Mouse (Mus musculus): ENCODE measurements around the gene Tmem151a.
A peak's percentile ranks its signal among the peaks of the same experiment; 100 is the strongest.
"Not testable (repeated sequence)": the region's sequence is repeated elsewhere in the genome, so short reads cannot be mapped to it uniquely, and the experiment has no call there.

Gene Tmem151a

DNA sequence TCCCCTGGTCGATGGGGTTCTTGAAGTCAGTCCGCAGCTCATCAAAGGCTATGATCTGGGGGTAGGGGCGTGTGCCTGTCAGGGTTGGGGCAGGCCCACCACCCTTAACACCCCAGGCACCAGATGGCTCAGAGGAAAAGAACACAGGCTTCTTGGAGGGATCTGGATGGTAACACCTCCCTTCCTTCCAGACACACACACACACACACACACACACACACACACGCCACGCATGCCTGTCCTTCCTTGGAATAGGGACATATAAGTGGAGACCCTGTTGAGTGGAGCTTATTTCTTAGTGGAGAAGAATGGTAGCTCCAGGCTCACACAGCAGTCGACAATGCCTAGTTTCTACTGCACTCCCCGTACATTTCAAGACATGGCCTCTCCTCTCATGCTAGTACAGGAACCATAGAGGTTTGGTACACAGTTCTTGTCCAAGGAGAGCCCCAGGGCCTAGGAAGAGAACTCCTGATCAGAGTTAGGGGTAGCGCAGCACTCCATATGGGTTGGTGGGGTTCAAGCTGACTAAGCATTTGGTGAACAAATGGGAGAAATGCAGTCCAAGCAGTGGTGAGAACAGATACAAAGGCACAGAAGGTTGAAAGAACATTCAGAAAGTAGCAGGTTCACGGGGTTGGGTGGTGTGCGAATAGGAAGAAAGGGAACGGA, 9.6 kb upstream of the Tmem151a start:
- no peak for DNase-seq (ENCODE audit: low spot score in 2 of 2)

DNA sequence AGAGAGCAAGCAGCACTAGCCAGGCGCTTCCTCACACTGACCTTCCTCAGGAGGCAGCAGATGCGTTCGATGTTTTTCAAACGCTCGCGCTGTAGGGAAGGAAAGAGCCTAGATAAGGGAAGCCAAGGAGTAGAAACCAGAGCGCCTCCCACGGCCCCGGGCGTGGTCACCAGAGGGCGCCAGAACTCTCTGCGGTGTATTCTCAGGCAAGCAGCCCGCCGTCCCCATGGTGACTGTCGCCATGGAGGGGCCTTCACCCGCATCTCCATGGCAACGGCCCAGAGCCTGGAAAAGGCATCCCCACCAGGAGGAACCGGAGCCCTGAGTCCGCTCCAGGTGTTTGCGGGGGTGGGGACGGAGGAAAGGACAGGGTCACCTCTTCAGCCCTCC, 8.9 kb upstream of the Tmem151a start:
- DNase-seq (ENCODE audit: low spot score in 2 of 2), result peak; percentile 94 to 98

DNA sequence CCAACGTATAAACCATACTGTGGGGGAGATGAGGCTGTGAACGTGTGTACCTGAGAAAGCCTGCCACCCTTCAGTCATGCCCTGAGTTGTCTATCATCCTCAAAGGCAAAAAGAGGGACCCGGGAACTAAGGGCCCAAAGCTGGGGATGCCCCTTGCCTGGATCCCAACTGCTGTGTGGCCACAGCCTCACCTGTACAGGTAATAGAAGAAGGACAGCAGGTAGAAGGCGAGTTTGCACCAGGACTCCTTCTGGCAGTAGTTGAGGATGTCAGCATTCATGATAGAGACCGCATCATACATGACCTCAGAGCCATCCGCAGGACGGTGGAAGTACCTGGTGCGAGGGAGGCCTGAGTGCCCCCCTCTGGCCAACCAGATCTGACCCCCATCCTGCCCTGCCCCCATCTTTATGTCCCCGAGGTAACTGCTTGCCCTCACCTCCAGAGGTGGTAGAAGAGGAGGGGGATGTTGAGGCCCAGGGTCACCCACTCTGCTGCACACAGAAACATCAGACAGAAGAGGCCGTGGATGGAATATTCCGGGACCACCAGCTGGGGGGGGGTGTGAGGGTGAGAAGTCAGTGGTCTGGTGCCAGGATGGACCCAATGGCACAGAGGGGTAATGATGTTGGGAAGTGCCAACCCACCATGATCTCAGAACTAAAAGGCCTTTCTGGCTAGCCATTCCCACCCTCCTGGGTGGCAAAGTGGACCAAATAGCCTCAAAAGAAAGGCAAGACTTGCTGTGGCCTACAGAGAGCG, 8.3 kb upstream of the Tmem151a start:
- no peak for DNase-seq (ENCODE audit: low spot score in 2 of 2)

DNA sequence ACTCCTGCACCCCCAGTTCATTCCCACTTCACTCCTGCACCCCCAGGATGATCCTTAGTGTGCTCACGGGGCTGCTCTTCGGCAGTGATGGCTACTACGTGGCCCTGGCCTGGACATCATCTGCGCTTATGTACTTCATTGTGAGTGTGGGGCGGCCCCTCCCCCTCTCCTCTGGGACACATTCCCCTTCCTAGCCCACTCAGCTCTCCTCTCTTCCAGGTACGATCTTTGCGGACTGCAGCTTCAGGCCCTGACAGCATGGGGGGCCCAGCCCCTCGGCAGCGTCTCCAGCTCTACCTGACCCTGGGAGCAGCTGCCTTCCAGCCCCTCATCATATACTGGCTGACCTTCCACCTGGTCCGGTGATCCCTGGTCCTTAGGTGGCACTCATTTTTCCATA, 6.8 kb upstream of the Tmem151a start:
- DNase-seq (ENCODE audit: low spot score in 2 of 2), result no peak

DNA sequence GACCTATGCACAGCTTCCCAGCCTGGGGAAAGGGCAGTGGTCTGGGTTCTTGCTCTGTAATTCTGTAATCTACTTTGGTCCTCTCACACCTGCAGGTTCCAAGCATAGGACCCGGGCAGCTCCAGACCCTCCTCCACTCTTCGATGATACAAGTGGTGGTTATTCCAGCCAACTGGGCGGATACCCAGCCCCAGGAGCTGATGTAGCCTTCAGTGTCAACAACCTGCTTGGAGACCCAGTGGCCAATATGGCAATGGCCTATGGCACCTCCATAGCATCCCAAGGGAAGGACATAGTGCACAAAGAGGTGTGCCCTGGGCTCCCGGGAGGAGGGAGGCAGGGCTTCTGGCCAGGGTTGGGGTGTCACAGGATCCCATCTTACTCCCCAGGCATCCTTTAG, 4.0 kb upstream of the Tmem151a start:
- DNase-seq (ENCODE audit: low spot score in 2 of 2), result no peak

DNA sequence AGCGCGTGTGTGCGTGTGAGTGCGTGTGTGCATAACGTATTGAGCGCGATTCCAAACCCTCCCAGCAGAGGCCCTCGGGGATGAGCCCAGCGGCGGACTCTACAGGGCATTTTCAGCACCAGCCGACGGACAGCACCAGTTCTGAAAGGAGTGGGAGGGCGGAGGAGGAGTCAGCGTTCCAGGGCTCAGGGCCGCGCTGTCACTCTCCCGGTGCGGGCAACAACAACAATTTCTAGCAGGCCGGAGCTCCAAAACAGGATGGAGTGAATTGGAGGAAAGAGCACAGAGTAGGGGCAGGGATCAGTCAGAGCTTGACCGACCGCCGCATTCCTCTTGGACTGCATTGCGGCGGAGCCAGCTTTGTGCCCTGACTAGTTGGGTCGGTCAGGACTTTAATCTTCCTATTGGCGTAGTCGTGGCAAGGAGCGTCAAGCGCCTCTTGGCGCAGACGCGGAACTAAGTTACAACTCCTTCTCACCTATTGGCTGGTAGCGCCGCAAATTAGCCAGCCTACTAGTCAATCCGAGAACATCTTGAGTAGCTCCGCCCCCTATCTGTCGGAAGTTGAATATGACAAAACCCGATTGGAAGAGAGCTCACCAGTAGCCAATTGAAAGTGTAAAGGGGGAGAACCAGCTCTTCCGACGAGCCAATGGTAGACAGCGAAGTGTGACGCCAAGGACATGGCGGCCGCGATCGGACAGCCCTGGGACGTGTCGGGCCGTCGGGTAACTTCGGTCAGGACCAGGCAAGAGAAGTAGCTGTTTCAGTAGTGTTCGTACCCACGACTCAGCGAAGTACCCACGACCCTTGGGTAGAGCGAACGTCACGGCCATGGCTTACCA, 2.8 kb upstream of the Tmem151a start, which contains the start of gene Yif1a:
Gene Yif1a, plus strand, starts transcription at position 655 of the 845 bp plus-strand sequence.
- DNase-seq (ENCODE audit: low spot score in 2 of 2), result peak; percentile 92 to 96

DNA sequence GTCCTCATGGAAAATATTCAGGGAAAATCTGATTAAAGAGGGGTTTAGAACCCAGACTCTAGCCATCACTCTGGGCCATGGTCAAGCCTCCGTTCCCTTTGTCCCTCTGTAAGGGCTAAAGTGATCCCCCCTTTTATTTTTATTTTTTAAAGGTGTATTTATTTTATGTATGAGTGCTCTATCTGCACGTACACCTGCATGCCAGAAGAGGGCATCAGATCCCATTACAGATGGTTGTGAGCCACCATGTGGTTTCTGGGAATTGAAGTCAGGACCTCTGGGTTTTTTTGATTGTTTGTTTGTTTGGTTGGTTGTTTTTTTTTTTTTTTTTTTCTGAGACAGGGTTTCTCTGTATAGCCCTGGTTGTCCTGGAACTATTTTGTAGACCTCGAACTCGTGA, 1.2 kb upstream of the Tmem151a start:
- not testable (repeated sequence) for DNase-seq (ENCODE audit: low spot score in 2 of 2)

DNA sequence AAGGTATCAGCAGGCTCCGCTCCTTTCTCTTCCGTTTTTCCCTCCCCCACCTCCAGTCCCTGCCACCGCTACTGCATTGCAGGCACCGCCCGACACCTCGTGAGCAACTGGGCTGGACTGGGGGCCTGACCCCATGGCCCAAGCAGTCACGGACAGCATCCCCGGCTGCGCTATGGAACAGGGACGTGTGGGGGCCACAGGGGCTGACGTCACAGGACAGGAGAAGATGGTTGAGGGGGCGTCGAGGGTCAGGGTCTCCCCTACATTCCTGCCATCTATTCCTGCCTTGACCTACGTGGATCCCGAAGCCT, 542 bp downstream of the Tmem151a start:
- no peak for DNase-seq (ENCODE audit: low spot score in 2 of 2)

DNA sequence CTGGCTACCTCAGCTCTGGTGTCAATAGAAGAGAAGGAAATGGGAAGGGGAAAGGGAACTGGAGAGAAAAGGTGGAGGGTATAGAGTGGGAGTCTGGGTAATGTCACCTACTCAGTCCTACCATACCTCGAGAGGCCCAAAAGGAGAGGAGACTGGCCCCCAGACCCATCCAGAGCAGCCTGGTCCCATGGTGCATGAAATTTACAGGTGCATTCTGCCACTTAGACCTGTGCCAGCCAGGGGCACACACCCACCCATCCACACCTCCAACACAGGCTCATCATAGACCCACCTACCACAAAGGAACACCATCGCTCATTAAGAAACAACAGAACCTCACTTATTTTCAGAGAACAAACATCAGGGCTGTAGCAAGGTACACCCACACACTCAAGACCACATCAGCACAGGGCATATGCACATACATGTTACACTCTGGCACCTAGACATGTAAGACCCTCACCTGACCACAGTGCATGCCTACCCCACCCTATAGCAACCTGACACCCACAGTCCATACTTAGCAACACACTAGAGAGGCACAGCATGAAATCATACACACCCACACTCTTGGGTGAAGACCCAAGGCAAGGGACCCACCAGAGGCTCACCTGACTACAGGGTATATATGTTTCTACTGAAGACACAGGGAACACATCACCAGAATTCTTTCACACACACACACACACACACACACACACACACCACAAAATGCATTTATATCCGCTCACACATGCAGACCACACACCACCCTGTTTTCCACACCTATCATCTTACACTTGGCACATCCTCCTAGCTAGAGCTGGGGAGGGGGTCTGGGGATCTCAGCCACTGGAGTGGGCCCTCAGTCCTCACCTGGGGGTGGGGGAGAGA, 1.1 kb downstream of the Tmem151a start:
- DNase-seq (ENCODE audit: low spot score in 2 of 2), result no peak

DNA sequence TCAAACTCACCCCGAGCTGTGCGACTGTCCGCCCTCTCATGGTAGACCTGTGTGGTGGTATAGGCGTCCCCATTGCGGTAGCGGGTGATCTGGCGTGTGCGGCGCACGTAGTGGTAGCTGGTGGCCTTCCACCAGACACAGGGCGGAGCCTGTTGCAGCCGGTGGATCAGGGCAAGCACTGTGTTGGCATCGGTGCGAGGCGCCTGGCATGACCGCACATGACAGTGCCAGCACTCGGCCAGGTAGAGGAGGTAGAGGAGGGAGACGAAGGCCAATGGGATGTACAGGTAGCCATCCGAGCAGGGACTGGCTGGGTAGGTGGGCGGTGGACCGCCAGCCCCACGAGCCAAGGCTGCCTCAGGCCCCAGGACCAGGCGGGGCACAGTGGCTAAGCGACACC, 2.7 kb downstream of the Tmem151a start:
- DNase-seq (ENCODE audit: low spot score in 2 of 2), result no peak

DNA sequence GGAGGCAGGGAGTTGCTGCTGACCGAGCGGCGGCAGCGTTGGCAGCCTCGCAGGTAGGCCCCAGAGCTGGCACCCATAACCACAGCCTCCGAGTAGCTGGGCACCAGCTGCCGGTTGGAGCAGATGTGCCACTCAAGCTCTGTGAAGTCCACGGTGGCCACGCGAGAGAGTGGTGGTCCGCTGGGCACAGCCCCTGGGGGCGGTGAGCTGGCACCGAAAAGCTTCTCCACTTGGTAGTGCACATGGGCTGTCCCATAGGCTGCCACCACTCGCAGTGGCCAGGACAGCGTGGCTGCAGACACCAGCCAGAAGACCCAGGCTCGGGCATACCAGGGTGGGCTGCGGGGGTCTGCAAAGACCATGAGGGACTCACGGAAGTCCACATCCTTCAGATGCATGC, 3.3 kb downstream of the Tmem151a start:
- no peak for DNase-seq (ENCODE audit: low spot score in 2 of 2)

DNA sequence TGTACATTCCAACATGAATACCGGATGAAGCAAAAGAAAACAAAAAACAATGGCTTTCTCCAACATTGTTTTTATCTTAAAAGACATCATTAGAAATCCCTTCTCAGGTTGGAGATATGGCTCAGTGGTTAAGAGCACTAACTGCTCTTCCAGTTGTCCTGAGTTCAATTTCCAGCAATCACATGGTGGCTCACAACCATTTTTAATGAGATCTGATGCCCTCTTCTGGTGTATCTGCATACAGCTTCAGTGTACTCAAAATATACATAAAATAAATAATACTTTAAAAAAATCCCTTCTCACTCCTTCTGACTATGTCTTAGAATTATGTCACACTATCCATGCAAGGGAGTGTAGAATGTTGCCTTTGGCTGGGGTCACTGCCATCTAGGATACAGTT, 6.1 kb downstream of the Tmem151a start:
- no peak for DNase-seq (ENCODE audit: low spot score in 2 of 2)

DNA sequence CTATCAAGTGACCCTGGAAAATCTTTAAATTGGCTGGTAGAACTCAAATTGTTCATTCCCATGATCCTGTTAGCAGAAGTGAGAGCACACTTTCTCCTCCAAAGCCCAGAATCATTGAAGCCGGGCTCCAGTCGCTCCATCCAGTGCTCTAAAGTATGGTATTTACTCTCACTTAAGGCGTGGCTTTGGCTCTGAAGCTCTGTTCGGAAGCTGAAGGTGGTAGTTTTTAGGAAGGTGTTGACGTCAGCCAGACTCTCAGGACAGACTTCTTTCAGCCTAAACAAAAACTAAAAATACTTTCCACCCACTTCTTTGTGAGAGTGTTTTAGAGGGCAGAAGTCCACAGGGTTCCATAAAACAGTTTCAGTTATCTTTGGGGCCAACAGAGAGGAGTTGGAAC, 11.8 kb downstream of the Tmem151a start:
- DNase-seq (ENCODE audit: low spot score in 2 of 2), result no peak

DNA sequence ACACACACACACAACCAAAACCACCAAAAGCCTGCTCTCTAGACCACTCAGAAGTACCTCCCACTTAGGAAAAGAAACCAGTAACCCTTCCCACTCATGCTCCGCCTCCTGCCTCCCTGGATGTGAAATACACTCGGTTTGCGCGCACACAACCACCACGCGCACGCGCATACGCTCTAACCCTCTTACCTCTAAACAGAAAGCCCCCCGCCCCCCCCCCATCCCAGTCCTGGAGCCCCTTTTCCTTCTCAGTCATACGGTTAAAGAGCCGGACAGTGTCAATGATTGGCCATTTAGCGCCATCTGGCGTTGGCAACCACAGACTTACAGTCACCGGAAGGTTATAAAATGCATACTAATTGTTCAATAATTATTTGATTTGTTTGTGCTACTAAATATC, 12.3 kb downstream of the Tmem151a start:
- no peak for DNase-seq (ENCODE audit: low spot score in 2 of 2)

DNA sequence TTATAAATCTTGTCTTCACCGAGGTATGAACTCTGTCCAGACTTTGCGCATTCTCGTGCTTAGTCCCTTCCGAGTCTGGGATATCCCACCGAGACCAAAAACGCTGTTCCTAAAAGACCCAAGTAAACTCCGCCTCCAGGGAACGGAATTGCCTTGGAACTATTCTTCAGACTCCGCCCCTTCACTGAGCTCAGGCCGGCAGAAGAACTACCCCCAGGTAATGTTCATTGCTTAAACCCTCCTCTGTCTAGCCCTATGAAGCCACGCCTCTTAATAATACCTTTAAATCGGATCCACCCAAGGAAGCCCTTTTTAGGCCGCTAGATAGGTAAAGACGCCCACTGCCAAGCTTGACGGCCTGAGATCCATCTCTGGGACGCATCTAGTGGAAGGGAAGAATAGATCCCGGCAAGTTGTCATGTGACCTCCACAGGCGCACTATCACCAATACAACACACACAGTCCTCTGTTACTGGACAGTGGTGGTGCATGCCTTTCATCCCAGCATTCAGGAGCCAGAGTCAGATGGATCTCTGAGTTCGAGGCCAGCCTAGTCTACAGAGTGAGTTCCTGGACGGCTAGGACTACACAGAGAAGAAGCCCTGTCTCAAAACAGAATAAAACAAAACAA, 12.8 kb downstream of the Tmem151a start:
- DNase-seq (ENCODE audit: low spot score in 2 of 2), result no peak

DNA sequence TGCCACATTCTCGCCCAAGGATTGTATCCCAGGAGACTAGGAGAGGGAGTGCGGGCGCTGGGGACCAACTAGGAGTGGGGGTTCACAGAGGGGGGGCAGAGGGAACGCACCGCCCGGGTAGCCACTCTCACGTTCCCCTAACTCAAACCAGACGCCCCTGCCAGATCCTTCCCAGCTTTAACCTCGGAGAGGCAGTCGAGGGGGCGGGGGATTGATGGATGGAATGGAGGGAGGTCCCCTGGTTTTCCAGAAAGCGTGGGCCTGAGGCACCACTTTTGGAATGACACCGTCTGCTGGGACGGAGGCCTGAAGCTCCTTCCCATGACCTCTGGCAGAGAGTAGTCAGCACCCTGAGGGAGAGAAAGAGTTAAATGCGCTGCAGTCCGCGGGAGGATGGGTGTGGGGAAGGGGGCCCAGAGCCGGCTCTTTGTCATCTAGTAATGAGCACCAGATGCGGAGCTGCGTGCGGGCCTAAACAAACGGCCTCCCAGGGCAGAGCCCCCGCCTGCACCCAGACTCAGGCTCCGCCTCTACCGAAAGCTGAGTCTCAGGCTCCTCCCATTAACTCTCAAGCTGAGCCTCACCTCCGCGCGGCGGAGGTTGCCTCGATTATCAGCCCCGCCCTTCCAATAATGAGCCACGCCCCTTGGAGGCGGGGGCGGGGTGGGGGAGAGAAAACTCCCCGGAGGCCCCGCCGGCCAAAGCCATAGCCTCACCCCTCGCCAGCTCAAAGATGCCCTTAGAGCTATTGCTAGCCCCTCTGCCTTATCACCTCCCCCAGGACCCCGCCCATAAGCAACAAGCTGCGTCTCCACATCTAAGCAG, 13.6 kb downstream of the Tmem151a start:
- no peak for DNase-seq (ENCODE audit: low spot score in 2 of 2)

DNA sequence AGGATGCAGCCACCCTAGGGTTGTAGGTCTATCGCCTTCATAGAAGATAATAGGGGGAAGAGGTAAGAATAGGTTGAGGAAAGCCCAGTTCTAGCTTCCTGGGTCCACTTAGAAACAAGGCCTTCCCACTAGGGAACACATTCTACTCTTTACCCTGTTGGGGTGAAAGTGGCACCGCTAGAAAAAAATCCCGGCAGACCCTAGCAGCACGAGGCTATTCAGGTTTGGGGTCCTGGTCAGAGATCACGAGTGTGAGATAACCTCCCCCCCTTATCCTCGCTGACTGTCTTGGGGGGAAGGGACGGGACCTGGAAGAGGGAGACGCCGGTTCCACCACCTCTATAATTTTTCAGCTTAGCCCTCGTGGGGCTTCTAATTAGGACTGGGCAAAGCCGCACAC, 14.3 kb downstream of the Tmem151a start:
- no peak for DNase-seq (ENCODE audit: low spot score in 2 of 2)

DNA sequence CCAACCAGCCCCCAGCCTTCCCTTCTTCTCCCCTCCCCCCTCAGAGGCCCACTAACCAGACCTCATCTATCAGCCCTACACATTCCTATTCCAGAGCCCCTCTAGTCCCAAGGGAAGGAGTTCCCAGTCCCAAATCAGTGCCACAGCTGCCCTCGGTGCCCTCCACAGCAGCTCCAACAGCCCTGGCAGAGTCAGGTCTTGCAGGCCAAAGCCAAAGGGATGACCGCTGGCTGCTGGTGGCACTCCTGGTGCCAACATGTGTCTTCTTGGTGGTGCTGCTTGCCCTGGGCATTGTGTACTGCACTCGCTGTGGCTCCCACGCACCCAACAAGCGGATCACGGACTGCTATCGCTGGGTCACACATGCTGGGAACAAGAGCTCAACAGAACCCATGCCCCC, 15.4 kb downstream of the Tmem151a start:
- DNase-seq (ENCODE audit: low spot score in 2 of 2), result no peak

DNA sequence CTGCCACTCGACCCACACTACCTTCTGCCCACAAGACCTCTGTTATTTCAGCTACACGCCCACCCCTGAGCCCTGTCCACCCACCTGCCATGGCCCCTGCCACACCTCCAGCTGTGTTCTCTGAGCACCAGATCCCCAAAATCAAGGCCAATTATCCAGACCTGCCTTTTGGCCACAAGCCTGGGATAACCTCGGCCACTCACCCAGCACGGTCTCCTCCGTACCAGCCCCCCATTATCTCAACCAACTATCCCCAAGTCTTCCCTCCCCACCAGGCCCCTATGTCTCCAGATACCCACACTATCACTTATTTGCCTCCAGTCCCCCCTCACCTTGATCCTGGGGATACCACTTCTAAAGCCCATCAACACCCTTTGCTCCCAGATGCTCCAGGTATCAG, 15.8 kb downstream of the Tmem151a start:
- no peak for DNase-seq (ENCODE audit: low spot score in 2 of 2)

DNA sequence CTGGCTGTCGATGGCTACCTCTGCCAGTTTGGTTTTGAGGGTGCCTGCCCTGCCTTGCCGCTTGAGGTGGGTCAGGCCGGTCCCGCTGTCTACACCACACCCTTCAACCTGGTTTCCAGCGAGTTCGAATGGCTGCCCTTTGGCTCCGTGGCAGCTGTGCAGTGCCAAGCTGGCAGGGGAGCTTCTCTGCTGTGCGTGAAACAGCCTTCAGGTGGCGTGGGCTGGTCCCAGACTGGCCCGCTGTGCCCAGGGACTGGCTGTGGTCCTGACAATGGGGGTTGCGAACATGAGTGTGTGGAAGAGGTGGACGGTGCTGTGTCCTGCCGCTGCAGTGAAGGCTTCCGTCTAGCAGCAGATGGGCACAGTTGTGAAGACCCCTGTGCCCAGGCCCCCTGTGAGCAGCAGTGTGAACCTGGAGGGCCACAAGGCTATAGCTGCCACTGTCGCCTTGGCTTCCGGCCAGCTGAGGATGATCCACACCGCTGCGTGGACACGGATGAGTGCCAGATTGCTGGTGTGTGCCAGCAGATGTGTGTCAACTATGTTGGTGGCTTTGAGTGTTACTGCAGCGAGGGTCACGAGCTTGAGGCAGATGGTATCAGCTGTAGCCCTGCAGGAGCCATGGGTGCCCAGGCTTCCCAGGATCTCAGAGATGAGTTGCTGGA, 16.6 kb downstream of the Tmem151a start:
- DNase-seq (ENCODE audit: low spot score in 2 of 2), result no peak

All from frontal cortex, postnatal 14 days (tissue).